Mouse (Mus musculus) intestine, embryonic 16.5 days (tissue): ENCODE measurements at regions not wholly inside any gene's neighbourhood (a gene's known extent, or its start where the extent isn't known, plus 50 kb on each side); places are given as distances from the start of the nearest gene placed in this dataset.

ENCODE experiments used
- ATAC-seq: fragments of 200-750 bp; cut with Nextera tagmentation; 2 replicates; pipeline ENCODE4 v1.8.0; 2017; ENCODE audit warnings: moderate TSS enrichment, moderate library complexity
- H3K27ac ChIP-seq: fragments of 300-500 bp; sonication (generic); 2 replicates; pipeline ENCODE4 v1.5.1; 2014; ENCODE audit warnings: mild to moderate bottlenecking, low read length
- H3K27me3 ChIP-seq: fragments of 300-500 bp; sonication (generic); replicated peaks from 2 replicates; pipeline ENCODE4 v1.6.1; 2014; ENCODE audit warnings: low read length, control low read depth, mixed read lengths; ENCODE audit not compliant: control insufficient read depth, insufficient read depth
- H3K36me3 ChIP-seq: fragments of 300-500 bp; sonication (generic); 2 replicates; pipeline ENCODE4 v1.6.1; 2014; ENCODE audit warnings: low read length, control low read depth; ENCODE audit not compliant: control insufficient read depth, insufficient read depth
- H3K4me1 ChIP-seq: fragments of 300-500 bp; sonication (generic); 2 replicates; pipeline ENCODE4 v1.6.1; 2014; ENCODE audit warnings: low read length, control low read depth, mixed read lengths; ENCODE audit not compliant: control insufficient read depth, insufficient read depth
- H3K4me2 ChIP-seq: fragments of 300-500 bp; sonication (generic); 2 replicates; pipeline ENCODE4 v1.6.1; 2014; ENCODE audit warnings: low read depth, low read length, control low read depth
- H3K4me3 ChIP-seq: fragments of 300-500 bp; sonication (generic); 2 replicates; pipeline ENCODE4 v1.5.1; 2014; ENCODE audit warnings: mild to moderate bottlenecking, low read length
- H3K9ac ChIP-seq: fragments of 300-500 bp; sonication (generic); 2 replicates; pipeline ENCODE4 v1.6.1; 2014; ENCODE audit warnings: low read depth, low read length
- H3K9me3 ChIP-seq: fragments of 300-500 bp; sonication (generic); 2 replicates; pipeline ENCODE4 v1.6.1; 2016; ENCODE audit warnings: low read length, control low read depth; ENCODE audit not compliant: control insufficient read depth
- WGBS: fragments of 180-500 bp; shearing (Covaris S2); extraction: QIAGEN DNeasy Blood & Tissue Kit; methylation state at CpG from one replicate; pipeline ENCODE4 v1.1.7; 2014; 5-methylcytosine and 5-hydroxymethylcytosine counted together

- ATAC-seq: no peak
- no peak overlapping the region for H3K27ac ChIP-seq
- H3K27me3 ChIP-seq: no peaks in the 10 kb centered on the region
- 44% methylated on average over 1 of the region's 1 CpGs for WGBS
- no peak overlapping the region for H3K4me2 ChIP-seq
- no peaks in the 10 kb centered on the region for H3K9me3 ChIP-seq
- no peak overlapping the region for H3K9ac ChIP-seq
- no peaks in the 10 kb centered on the region for H3K36me3 ChIP-seq
- H3K4me1 ChIP-seq: no peaks in the 10 kb centered on the region
- H3K4me3 ChIP-seq: no peak overlapping the region
Observed at GRCm38 (mm10) chr4:72534563-72534962, 317.9 kb downstream of the Aldoart1 start.

- no peak for ATAC-seq
- Histone ChIP-seq H3K4me3 (no peak overlapping the region), H3K9me3 (no peaks in the 10 kb centered on the region), H3K9ac (no peak overlapping the region), H3K36me3 (no peaks in the 10 kb centered on the region), H3K4me2 (no peak overlapping the region), H3K27me3 (no peaks in the 10 kb centered on the region), H3K4me1 (no peaks in the 10 kb centered on the region; the same call in 1 of the 2 replicates), H3K27ac (no peak overlapping the region)
Observed at GRCm38 (mm10) chr4:72524630-72525029, 323.9 kb upstream of the Tle1 start.

DNA sequence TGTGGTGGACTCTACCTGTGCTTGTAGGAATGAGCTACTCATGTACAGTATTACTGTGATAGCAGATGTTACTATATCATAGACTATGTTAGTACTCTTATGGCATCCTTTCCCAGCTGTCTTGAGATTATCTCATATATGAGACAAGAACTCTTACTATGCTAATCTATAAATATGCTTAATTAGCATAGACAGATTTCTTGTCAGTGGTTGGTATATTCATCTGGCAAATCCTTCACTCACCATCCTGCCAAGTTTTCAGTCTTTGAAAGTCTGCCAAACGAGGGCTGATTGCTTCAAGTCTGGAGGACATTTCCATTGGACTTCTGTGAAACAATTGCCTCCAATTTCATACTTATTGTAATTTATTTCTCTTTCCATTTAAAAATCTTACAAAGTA is 323.4 kb upstream of the Tle1 start:
- WGBS: 72% methylated on average over 1 of the region's 1 CpGs

GRCm38 (mm10) chr4:72511220-72511619 is 310.5 kb upstream of the Tle1 start:
- Histone ChIP-seq H3K9me3 (no peaks in the 10 kb centered on the region), H3K27me3 (no peaks in the 10 kb centered on the region), H3K36me3 (no peaks in the 10 kb centered on the region), H3K4me3 (no peak overlapping the region), H3K27ac (no peak overlapping the region), H3K4me1 (no peaks in the 10 kb centered on the region), H3K9ac (no peak overlapping the region), H3K4me2 (no peak overlapping the region)
- ATAC-seq: no peak
- WGBS: 69% methylated on average over 1 of the region's 1 CpGs

More for the DNA sequence above, 323.4 kb upstream of the Tle1 start:
- no peaks in the 10 kb centered on the region for H3K36me3 ChIP-seq
- H3K9me3 ChIP-seq: no peaks in the 10 kb centered on the region
- H3K9ac ChIP-seq: no peak overlapping the region
- no peak overlapping the region for H3K4me3 ChIP-seq
- no peak for ATAC-seq
- H3K27me3 ChIP-seq: no peaks in the 10 kb centered on the region
- no peak overlapping the region for H3K4me2 ChIP-seq
- H3K4me1 ChIP-seq: no peaks in the 10 kb centered on the region; the same call in 1 of the 2 replicates
- no peak overlapping the region for H3K27ac ChIP-seq

DNA sequence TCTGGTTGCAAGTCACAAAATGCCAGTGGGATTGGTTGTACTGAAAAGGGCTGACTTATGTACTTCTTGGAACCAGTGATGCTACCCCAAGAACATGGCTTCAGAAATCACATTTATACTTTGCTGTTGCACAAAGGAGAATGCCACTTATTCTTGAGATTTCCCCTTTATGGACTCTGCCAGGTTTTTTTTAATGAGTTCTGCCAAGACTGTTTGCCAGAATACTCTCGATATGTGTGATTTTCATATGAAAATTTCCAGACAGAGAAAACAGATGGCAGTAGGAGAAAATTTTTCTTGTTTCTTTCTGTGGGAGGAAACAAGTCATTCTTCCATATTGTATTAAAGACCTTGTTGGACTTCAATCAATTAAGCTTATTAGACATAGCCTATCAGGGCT is 281.0 kb upstream of the Tle1 start:
- 72% methylated on average over 1 of the region's 1 CpGs for WGBS
- Histone ChIP-seq H3K4me3 (no peak overlapping the region), H3K4me1 (no peaks in the 10 kb centered on the region), H3K9ac (no peak overlapping the region), H3K4me2 (no peak overlapping the region), H3K9me3 (no peaks in the 10 kb centered on the region), H3K27me3 (no peaks in the 10 kb centered on the region), H3K27ac (no peak overlapping the region), H3K36me3 (no peaks in the 10 kb centered on the region)
- ATAC-seq: no peak

DNA sequence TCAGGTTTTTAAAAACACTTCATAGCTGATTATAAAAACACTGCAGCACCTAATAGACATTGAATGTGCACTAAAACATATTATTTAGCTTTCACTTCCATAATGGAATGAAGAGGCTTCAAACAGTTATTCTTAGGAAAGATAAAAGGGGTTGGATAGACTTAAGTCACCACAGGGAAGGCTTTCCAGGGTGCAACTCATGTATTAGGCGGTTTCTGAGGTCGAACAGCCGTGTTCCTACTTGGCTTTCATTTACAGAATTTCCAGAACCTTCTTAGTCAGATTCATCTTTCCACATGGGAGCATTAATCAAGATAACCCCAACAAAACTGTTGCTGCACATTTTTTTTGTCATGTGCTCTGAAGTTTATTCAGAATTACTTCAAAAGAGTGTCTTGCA is 279.8 kb upstream of the Tle1 start:
- Histone ChIP-seq H3K36me3 (no peaks in the 10 kb centered on the region), H3K9me3 (no peaks in the 10 kb centered on the region), H3K27ac (no peak overlapping the region), H3K27me3 (no peaks in the 10 kb centered on the region), H3K4me1 (no peaks in the 10 kb centered on the region), H3K9ac (no peak overlapping the region), H3K4me2 (no peak overlapping the region), H3K4me3 (no peak overlapping the region)
- ATAC-seq: no peak
- WGBS: 60% methylated on average over 3 of the region's 3 CpGs

DNA sequence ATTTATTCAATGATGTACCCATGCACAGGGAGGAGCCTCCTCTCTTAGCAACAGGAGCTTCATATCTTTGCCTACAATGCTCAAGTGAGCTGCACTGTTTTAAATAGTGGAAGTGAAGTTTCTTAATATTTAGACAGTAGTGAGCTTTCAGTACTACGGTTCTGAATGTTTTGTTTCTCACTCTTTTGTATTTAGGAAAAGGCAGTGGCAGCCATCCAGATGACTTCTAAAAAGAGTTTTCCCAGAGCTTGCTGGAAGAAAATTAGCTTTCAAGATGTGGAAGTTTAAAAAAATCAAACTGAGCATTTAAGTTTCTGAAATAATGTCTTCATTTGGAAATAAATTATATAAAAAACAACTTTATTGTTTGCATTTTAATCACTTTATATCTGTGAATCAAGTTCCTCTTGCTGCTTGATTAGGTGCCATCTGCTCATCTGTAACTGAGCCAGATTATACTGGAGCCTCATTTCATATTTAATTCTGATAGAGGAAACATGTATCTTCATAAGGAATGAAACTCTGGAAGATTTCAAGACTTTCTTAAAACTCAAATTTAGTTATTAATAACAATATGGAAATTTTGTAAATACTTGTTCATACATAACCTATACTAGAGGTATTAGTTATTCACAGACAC is 268.6 kb upstream of the Tle1 start:
- Histone ChIP-seq H3K36me3 (no peaks in the 10 kb centered on the region), H3K9ac (no peak overlapping the region), H3K4me1 (no peaks in the 10 kb centered on the region), H3K4me2 (no peak overlapping the region), H3K27me3 (no peaks in the 10 kb centered on the region), H3K4me3 (no peak overlapping the region), H3K27ac (no peak overlapping the region), H3K9me3 (no peaks in the 10 kb centered on the region)
- 42% methylated on average over 1 of the region's 1 CpGs for WGBS
- ATAC-seq: no peak

GRCm38 (mm10) chr4:72444177-72444770 is 243.6 kb upstream of the Tle1 start:
- no peak overlapping the region for H3K27ac ChIP-seq
- no peak overlapping the region for H3K4me3 ChIP-seq
- no peak for ATAC-seq
- no peaks in the 10 kb centered on the region for H3K27me3 ChIP-seq
- no peaks in the 10 kb centered on the region for H3K9me3 ChIP-seq
- no peaks in the 10 kb centered on the region for H3K4me1 ChIP-seq
- no peaks in the 10 kb centered on the region for H3K36me3 ChIP-seq
- H3K4me2 ChIP-seq: no peak overlapping the region
- H3K9ac ChIP-seq: no peak overlapping the region

DNA sequence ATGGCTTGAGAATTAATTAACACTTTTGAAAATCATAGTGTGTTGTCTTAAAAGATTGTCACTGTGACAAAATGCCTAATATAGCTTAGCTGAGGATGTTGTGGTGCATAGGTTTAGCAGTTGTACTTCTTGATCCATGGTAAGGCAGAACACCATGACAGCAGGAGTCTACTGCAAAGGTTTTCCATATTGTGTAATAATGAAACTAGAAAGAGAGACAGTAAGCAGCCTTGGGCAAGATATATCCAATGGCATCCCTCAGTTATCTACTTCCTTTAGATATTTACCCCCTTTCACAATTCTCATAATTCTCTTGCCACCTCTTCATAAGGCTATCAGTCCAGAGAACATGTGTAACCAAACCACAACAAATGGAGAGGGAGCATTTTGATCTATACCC is 236.6 kb upstream of the Tle1 start:
- Histone ChIP-seq H3K9ac (no peak overlapping the region), H3K4me2 (no peak overlapping the region), H3K27me3 (no peaks in the 10 kb centered on the region), H3K4me1 (no peaks in the 10 kb centered on the region), H3K4me3 (no peak overlapping the region), H3K36me3 (no peaks in the 10 kb centered on the region), H3K9me3 (no peaks in the 10 kb centered on the region), H3K27ac (no peak overlapping the region)
- ATAC-seq: no peak

DNA sequence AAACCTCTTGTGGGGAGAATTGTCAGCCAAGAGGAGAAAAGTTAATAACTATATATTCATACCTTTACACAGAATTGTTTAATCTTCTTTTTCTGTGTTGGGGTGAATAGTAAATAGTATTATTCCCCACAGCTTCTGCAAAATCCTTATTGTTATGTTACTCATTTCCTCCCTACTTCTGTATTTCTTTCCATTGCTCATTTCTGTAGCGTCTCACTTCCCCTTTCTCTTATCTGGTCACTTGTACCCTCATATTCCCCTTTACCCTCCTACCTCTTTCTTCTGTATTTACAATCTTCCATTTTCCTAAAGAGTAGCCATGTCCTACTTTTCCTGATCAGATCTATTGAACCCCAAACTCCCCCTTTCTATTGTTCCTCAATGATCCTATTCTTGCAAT is 224.6 kb upstream of the Tle1 start:
- WGBS: 97% methylated on average over 1 of the region's 1 CpGs
- no peaks in the 10 kb centered on the region for H3K27me3 ChIP-seq
- H3K27ac ChIP-seq: no peak overlapping the region
- no peak overlapping the region for H3K4me2 ChIP-seq
- no peak overlapping the region for H3K9ac ChIP-seq
- no peaks in the 10 kb centered on the region for H3K9me3 ChIP-seq
- H3K4me3 ChIP-seq: no peak overlapping the region
- ATAC-seq: no peak
- H3K4me1 ChIP-seq: no peaks in the 10 kb centered on the region
- no peaks in the 10 kb centered on the region for H3K36me3 ChIP-seq
